Comparison of ENCODE assay signal across 8 mouse cellular contexts in the genomic region with DNA sequence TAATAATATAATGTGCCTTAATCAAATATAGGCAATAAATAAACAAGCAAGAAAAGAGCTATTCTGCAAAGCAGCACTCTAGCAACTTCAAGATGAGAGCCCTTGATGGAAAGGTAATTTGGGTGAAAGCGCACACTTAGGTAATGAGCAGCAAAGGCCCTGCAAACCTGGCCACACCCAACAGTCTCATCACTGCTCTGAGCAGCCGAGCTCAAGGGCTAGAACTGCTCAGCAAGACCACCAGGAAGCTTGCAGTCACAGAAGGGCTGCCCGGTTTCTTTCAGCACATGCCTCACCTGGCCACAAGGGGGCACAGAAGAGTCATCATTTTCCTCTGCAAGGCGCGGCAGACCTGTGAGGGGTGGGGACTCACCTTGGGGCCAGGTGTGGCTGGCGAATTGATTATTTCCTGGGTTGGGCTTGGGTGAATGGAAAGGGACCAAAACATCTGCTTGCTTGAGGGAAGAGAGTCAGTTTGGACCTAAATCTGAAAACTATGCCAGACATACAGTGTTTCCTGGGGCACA.
A peak's percentile ranks its signal among the peaks of the same experiment; 100 is the strongest.
DNase-seq lines count a peak whose midpoint lies in the region; ATAC-seq and TF ChIP-seq lines count a peak whose summit lies in the region.

No protein-coding gene starts in this region.

- no peak for ATAC-seq in intestine, postnatal 0 days
- ATAC-seq in intestine, embryonic 16.5 days: no peak
- ATAC-seq in hindbrain, embryonic 14.5 days (ENCODE audit: low FRiP score): no peak
- no peak for ATAC-seq in heart, embryonic 12.5 days (ENCODE audit: insufficient number of reproducible peaks, low FRiP score)

- DNase-seq in brain, embryonic 14.5 days (ENCODE audit: low read depth): peak; percentile 59
- peak; percentile 58 for DNase-seq in hindbrain, embryonic 14.5 days (ENCODE audit: low spot score)
- peak; percentile 10 for DNase-seq in thymus, postnatal 14 days
- DNase-seq in ovary, postnatal 10 days (ENCODE audit: low spot score): no peak

- no peaks in the 10 kb centered on the region for H3K36me3 ChIP-seq in intestine, postnatal 0 days (ENCODE audit: control insufficient read depth, insufficient read depth)
- no peaks in the 10 kb centered on the region for H3K36me3 ChIP-seq in intestine, embryonic 16.5 days (ENCODE audit: control insufficient read depth, insufficient read depth, low read length)
- no peaks in the 10 kb centered on the region for H3K36me3 ChIP-seq in E14TG2a.4 (ENCODE audit: insufficient read depth, low read length)
- H3K36me3 ChIP-seq in hindbrain, embryonic 14.5 days (replicated peaks; ENCODE audit: control insufficient read depth, insufficient read depth): no peaks in the 10 kb centered on the region
- H3K36me3 ChIP-seq in heart, embryonic 12.5 days: no peaks in the 10 kb centered on the region

- 14% methylated on average over 6 of the region's 6 CpGs for WGBS in intestine, postnatal 0 days
- whole genome bisulfite sequencing in intestine, embryonic 16.5 days: 15% methylated on average over 6 of the region's 6 CpGs
- WGBS in hindbrain, embryonic 14.5 days: 16% methylated on average over 6 of the region's 6 CpGs
- 14% methylated on average over 6 of the region's 6 CpGs for WGBS in heart, embryonic 12.5 days

- no peak for TF ChIP-seq POLR2A in brain, embryonic 14.5 days (IDR thresholded peaks at IDR 0.05; ENCODE audit: borderline replicate concordance, extremely low read depth, insufficient read depth, insufficient read length, poor library complexity, severe bottlenecking)

- no peak overlapping the region for H3K4me2 ChIP-seq in intestine, postnatal 0 days (replicated peaks; ENCODE audit: low read depth)
- no peak overlapping the region for H3K4me2 ChIP-seq in intestine, embryonic 16.5 days (ENCODE audit: low read depth, low read length)
- H3K4me2 ChIP-seq in hindbrain, embryonic 14.5 days (replicated peaks): no peak overlapping the region
- no peak overlapping the region for H3K4me2 ChIP-seq in heart, embryonic 12.5 days

- peaks cover 3% of the 10 kb centered on the region; the same call in 1 of the 2 replicates for H3K4me1 ChIP-seq in intestine, postnatal 0 days (replicated peaks; ENCODE audit: control insufficient read depth, insufficient read depth, low read length)
- H3K4me1 ChIP-seq in intestine, embryonic 16.5 days (ENCODE audit: control insufficient read depth, insufficient read depth, low read length): 0 out of 2 replicates have a peak, but pooled peaks cover 2% of the 10 kb centered on the region
- H3K4me1 ChIP-seq in E14TG2a.4 (replicated peaks; ENCODE audit: low read depth, low read length): peaks cover 36% of the 10 kb centered on the region
- peaks cover 7% of the 10 kb centered on the region; the same call in 1 of the 2 replicates for H3K4me1 ChIP-seq in hindbrain, embryonic 14.5 days (replicated peaks; ENCODE audit: control insufficient read depth, insufficient read depth, low read length)
- no peaks in the 10 kb centered on the region for H3K4me1 ChIP-seq in heart, embryonic 12.5 days (replicated peaks)

- TF ChIP-seq CTCF in intestine, postnatal 0 days (IDR thresholded peaks at IDR 0.05; ENCODE audit: low read depth): peak; percentile 82
- peak; percentile 72 for TF ChIP-seq CTCF in E14TG2a.4 (conservative IDR thresholded peaks at IDR 0.05; ENCODE audit: low read length)
- TF ChIP-seq CTCF in brain, embryonic 14.5 days (IDR thresholded peaks at IDR 0.05; ENCODE audit: borderline replicate concordance, extremely low read depth, insufficient read depth, insufficient read length): peak; percentile 73

- H3K9me3 ChIP-seq in intestine, postnatal 0 days (ENCODE audit: control insufficient read depth): no peaks in the 10 kb centered on the region
- H3K9me3 ChIP-seq in intestine, embryonic 16.5 days (ENCODE audit: control insufficient read depth, low read length): no peaks in the 10 kb centered on the region
- no peaks in the 10 kb centered on the region for H3K9me3 ChIP-seq in E14TG2a.4 (ENCODE audit: low read length)
- 0 out of 2 replicates have a peak, but pooled peaks cover 3% of the 10 kb centered on the region for H3K9me3 ChIP-seq in hindbrain, embryonic 14.5 days (ENCODE audit: control insufficient read depth, low read length)
- H3K9me3 ChIP-seq in heart, embryonic 12.5 days (replicated peaks): 0 out of 2 replicates have a peak, but pooled peaks cover 3% of the 10 kb centered on the region

- H3K4me3 ChIP-seq in intestine, postnatal 0 days (ENCODE audit: low read depth, low read length): no peak overlapping the region
- H3K4me3 ChIP-seq in intestine, embryonic 16.5 days (ENCODE audit: low read length): no peak overlapping the region
- H3K4me3 ChIP-seq in E14TG2a.4 (replicated peaks; ENCODE audit: low read length): no peak overlapping the region
- no peak overlapping the region for H3K4me3 ChIP-seq in hindbrain, embryonic 14.5 days (replicated peaks; ENCODE audit: low read length)
- H3K4me3 ChIP-seq in heart, embryonic 12.5 days: no peak overlapping the region

- no peak overlapping the region for H3K9ac ChIP-seq in intestine, postnatal 0 days (ENCODE audit: low read depth, low read length)
- no peak overlapping the region for H3K9ac ChIP-seq in intestine, embryonic 16.5 days (ENCODE audit: low read depth, low read length)
- no peak overlapping the region for H3K9ac ChIP-seq in hindbrain, embryonic 14.5 days
- H3K9ac ChIP-seq in heart, embryonic 12.5 days: no peak overlapping the region

- H3K27ac ChIP-seq in intestine, postnatal 0 days (ENCODE audit: low read depth, low read length): no peak overlapping the region
- no peak overlapping the region for H3K27ac ChIP-seq in intestine, embryonic 16.5 days (ENCODE audit: low read length)
- no peak overlapping the region for H3K27ac ChIP-seq in hindbrain, embryonic 14.5 days
- no peak overlapping the region for H3K27ac ChIP-seq in heart, embryonic 12.5 days (ENCODE audit: poor library complexity, severe bottlenecking)

- no peaks in the 10 kb centered on the region for H3K27me3 ChIP-seq in intestine, postnatal 0 days (replicated peaks; ENCODE audit: control insufficient read depth, insufficient read depth, low read length)
- H3K27me3 ChIP-seq in intestine, embryonic 16.5 days (replicated peaks; ENCODE audit: control insufficient read depth, insufficient read depth, low read length): no peaks in the 10 kb centered on the region
- H3K27me3 ChIP-seq in E14TG2a.4 (ENCODE audit: insufficient read depth, low read length): peaks cover 14% of the 10 kb centered on the region
- H3K27me3 ChIP-seq in hindbrain, embryonic 14.5 days (ENCODE audit: control insufficient read depth, insufficient read depth, low read length): no peaks in the 10 kb centered on the region
- peaks cover 38% of the 10 kb centered on the region for H3K27me3 ChIP-seq in heart, embryonic 12.5 days (replicated peaks)
